In genomic region chr17:42602829-42603784, GRCm38 (mm10) we compare ENCODE assay signal across 9 mouse cellular contexts. TPM values are rescaled to one million over a fixed set of nuclear protein-coding genes. Genes with fewer than 3 reads are reported as not detected.
DNase-seq lines count a peak whose midpoint lies in the region; ATAC-seq lines count a peak whose summit lies in the region.
"Had no signal": no experiment of that assay in that cellular context is flagged by ENCODE, and none has a peak within 500 bp of the region (broad histone marks: within the 10 kb centered on the region; RNA-seq: fewer than 3 reads in every experiment).

No protein-coding gene starts in this region.

- no peak overlapping the region for H3K4me2 ChIP-seq in hindbrain, embryonic 16.5 days (ENCODE audit: low read length)

- no peaks in the 10 kb centered on the region for H3K27me3 ChIP-seq in hindbrain, embryonic 16.5 days (replicated peaks; ENCODE audit: control insufficient read depth, insufficient read depth, low read length)

- no peaks in the 10 kb centered on the region for H3K4me1 ChIP-seq in hindbrain, embryonic 16.5 days (ENCODE audit: control insufficient read depth, insufficient read depth, low read depth, low read length)

- WGBS in hindbrain, embryonic 16.5 days = 27% methylated on average over 15 of the region's 15 CpGs

- H3K9ac ChIP-seq in hindbrain, embryonic 16.5 days (ENCODE audit: low read depth, low read length) = no peak overlapping the region

- H3K9me3 ChIP-seq in hindbrain, embryonic 16.5 days (ENCODE audit: control insufficient read depth, low read length) = no peaks in the 10 kb centered on the region

- H3K27ac ChIP-seq in hindbrain, embryonic 16.5 days (ENCODE audit: low read depth, low read length) = no peak overlapping the region

- no peaks in the 10 kb centered on the region for H3K36me3 ChIP-seq in hindbrain, embryonic 16.5 days (ENCODE audit: control insufficient read depth, insufficient read depth, low read length)

- no peak overlapping the region for H3K4me3 ChIP-seq in hindbrain, embryonic 16.5 days (ENCODE audit: low read length)

- peak; percentile 98 for ATAC-seq in hindbrain, embryonic 16.5 days
- no peak for ATAC-seq in inflammation-experienced regulatory T-cells, adult 6 months

- DNase-seq in adipocyte (ENCODE audit: low spot score) = peak; percentile 70
- DNase-seq in cerebellum, postnatal 10 days = peak; percentile 93 to 94
- peak; percentile 82 to 89 for DNase-seq in frontal cortex, postnatal 25 days (ENCODE audit: low spot score in 2 of 2)
- peak; percentile 85 for DNase-seq in layer of hippocampus, postnatal 36 days
- DNase-seq in lung, postnatal 4 days = peak; percentile 46 to 60
- DNase-seq in right cerebral cortex, postnatal 14 days = peak; percentile 86

RNA-seq across cellular contexts. Expression of gene Opn5, which starts 8.1 kb away (rescaled TPM):
- 0.10 and 0.14 TPM in 2 replicates for polyA plus RNA-seq in hindbrain, embryonic 16.5 days (2015; fragmentation: Nextera tagmentation; extraction: Ambion mirVana)
- total RNA-seq in layer of hippocampus, postnatal 36 days (2021) = not detected
- polyA plus RNA-seq in inflammation-experienced regulatory T-cells, adult 6 months (2017; shearing (Covaris generic)) = not detected
- total RNA-seq: neutrophil, adult 5-6 weeks had no signal
